Mouse (Mus musculus) midbrain, embryonic 10.5 days (tissue): ENCODE measurements around the gene Tesk2. TPM values are rescaled to one million over a fixed set of nuclear protein-coding genes. Genes with fewer than 3 reads are reported as not detected.

ENCODE experiments used
- DNase-seq: peaks from one replicate; pipeline ENCODE4 v3.0.0-alpha.2; 2017; ENCODE audit warnings: low spot score
- H3K27ac ChIP-seq: fragments of 300-500 bp; sonication (generic); replicated peaks from 2 replicates; pipeline ENCODE4 v1.5.1; 2016; ENCODE audit warnings: mild to moderate bottlenecking
- H3K27me3 ChIP-seq: fragments of 300-500 bp; sonication (generic); 2 replicates; pipeline ENCODE4 v1.6.1; 2016; ENCODE audit warnings: low read depth, mild to moderate bottlenecking; ENCODE audit not compliant: poor library complexity, severe bottlenecking
- H3K36me3 ChIP-seq: fragments of 300-500 bp; sonication (generic); 2 replicates; pipeline ENCODE4 v1.6.1; 2016; ENCODE audit warnings: mild to moderate bottlenecking, moderate library complexity
- H3K4me1 ChIP-seq: fragments of 300-500 bp; sonication (generic); 2 replicates; pipeline ENCODE4 v1.6.1; 2016
- H3K4me3 ChIP-seq: fragments of 300-500 bp; sonication (generic); 2 replicates; pipeline ENCODE4 v1.5.1; 2016; ENCODE audit warnings: mild to moderate bottlenecking, moderate library complexity
- H3K9me3 ChIP-seq: fragments of 300-500 bp; sonication (generic); replicated peaks from 2 replicates; pipeline ENCODE4 v1.6.1; 2016; ENCODE audit warnings: mild to moderate bottlenecking
- WGBS: fragments of 180-500 bp; shearing (Covaris S2); methylation state at CpG from one replicate; pipeline ENCODE4 v1.1.7; 2016; 5-methylcytosine and 5-hydroxymethylcytosine counted together
- polyA plus RNA-seq: library from polyadenylated mRNA; unstranded; fragments of >200 nt; fragmentation: Nextera tagmentation; extraction: Ambion mirVana; gene quantifications from 2 replicates; pipeline ENCODE4 v1.2.1, GENCODE M21; 2016

Tesk2 gene
- polyA plus RNA-seq, 1 experiment from 2014 or later, result 6.7 TPM

DNA sequence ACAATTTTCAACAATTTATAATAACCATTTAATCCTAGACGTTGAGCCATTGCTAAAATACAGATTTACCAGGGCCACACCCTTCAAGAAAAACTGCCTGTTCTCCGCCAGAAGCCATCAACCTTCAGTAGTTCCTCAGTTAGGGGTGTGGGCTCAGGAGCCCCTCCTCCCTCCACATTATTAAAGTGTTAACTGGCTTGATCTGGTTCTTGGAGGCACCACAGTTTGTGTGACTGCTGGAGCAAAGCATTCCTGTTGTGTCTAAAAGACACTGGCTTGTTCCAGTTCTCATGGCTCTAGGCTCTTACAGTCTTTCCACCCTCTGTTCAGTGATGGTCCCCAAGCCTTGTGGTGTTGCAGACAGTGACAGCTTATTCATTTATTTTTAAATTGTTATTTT lies 59.8 kb downstream of the Tesk2 start:
- 81% methylated on average over 2 of the region's 2 CpGs for WGBS
- Histone ChIP-seq H3K27me3 (peaks cover 19% of the 10 kb centered on the region), H3K4me1 (peaks cover 24% of the 10 kb centered on the region), H3K4me3 (no peak overlapping the region), H3K9me3 (no peaks in the 10 kb centered on the region), H3K36me3 (no peaks in the 10 kb centered on the region), H3K27ac (no peak overlapping the region)
- DNase-seq, result no peak

DNA sequence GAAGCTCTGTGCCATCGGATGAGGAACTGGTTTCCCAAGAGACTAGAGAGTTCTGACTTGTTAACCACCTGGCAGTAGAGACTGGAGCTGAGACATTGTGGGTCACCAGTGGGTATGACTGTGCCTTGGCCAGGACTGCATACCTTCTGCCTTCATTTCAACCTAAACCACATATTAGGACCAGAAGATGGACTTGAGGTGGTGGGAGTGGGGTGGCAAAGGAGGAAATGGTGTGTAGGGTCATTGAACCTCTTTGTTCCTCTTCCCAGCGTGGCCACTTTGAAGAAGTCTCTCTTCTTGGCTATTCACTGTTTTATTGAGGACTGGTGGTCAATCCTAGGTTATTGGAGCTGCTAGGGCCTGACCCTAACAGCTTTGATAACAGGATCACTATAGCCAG lies 60.6 kb downstream of the Tesk2 start:
- H3K9me3 ChIP-seq, result 0 out of 2 replicates have a peak, but pooled peaks cover 2% of the 10 kb centered on the region
- H3K4me1 ChIP-seq, result peaks cover 24% of the 10 kb centered on the region
- WGBS, result 44% methylated on average over 2 of the region's 2 CpGs
- H3K4me3 ChIP-seq, result no peak overlapping the region
- 0 out of 2 replicates have a peak overlapping the region, but pooled peaks have one; percentile 81 for H3K27ac ChIP-seq
- no peaks in the 10 kb centered on the region for H3K36me3 ChIP-seq
- DNase-seq, result no peak
- H3K27me3 ChIP-seq, result peaks cover 19% of the 10 kb centered on the region

- WGBS, result 4% methylated on average over 8 of the region's 8 CpGs
- 0 out of 2 replicates have a peak, but pooled peaks cover 5% of the 10 kb centered on the region for H3K9me3 ChIP-seq
- peaks cover 24% of the 10 kb centered on the region for H3K4me1 ChIP-seq
- H3K27me3 ChIP-seq, result peaks cover 19% of the 10 kb centered on the region
- peak overlapping the region; percentile 81 for H3K27ac ChIP-seq
- H3K4me3 ChIP-seq, result peak overlapping the region; percentile 35; the same call in 1 of the 2 replicates
- no peaks in the 10 kb centered on the region for H3K36me3 ChIP-seq
- DNase-seq, result peak; percentile 53
Observed at GRCm38 (mm10) chr4:116782171-116782570, 61.4 kb downstream of the Tesk2 start.

- H3K4me3 ChIP-seq, result no peak overlapping the region
- no peak for DNase-seq
- peaks cover 18% of the 10 kb centered on the region for H3K4me1 ChIP-seq
- H3K27ac ChIP-seq, result no peak overlapping the region
- no peaks in the 10 kb centered on the region for H3K36me3 ChIP-seq
- peaks cover 7% of the 10 kb centered on the region for H3K27me3 ChIP-seq
- 93% methylated on average over 1 of the region's 1 CpGs for WGBS
- 0 out of 2 replicates have a peak, but pooled peaks cover 5% of the 10 kb centered on the region for H3K9me3 ChIP-seq
Observed at GRCm38 (mm10) chr4:116786587-116786986, 65.8 kb downstream of the Tesk2 start.

DNA sequence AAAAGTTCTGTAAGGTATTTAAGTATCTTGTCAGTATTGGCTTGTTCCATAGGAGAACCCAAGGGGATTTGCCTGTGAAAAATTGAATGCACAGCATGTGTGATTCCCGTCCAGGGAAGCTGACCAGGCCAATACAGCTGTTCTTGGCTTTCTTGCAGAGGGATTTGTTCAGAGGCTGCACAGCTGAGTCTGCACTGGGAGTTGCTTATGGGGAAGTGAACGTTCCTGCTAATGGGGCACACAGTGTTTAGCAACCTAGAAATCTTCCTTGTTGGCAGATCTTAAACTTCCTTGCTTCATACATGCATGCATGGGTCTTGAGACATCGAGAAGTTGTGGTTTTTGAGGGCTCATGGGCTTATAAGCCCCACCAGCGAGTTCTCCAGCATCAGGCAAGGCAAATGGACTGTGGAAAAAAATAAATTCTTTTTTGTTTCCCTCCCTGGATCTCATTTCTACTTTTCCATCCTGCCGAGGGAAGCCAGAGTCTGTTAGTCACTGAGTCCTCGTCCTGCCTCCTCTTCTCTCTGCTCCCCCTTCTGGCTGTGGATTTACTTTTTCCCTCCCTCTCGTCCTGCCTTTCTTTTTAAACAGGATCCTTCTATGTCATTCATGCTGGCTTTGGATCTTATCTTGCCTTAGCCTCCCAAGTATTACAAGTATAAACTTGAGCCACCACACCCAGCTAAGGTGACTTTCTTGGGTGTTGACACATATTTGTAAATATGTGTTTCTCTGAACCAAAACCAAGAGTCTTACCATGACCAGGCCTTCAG lies 67.4 kb downstream of the Tesk2 start:
- no peak for DNase-seq
- 0 out of 2 replicates have a peak, but pooled peaks cover 3% of the 10 kb centered on the region for H3K4me1 ChIP-seq
- H3K27me3 ChIP-seq, result peaks cover 5% of the 10 kb centered on the region
- no peak overlapping the region for H3K27ac ChIP-seq
- no peaks in the 10 kb centered on the region for H3K36me3 ChIP-seq
- no peak overlapping the region for H3K4me3 ChIP-seq
- 45% methylated on average over 7 of the region's 7 CpGs for WGBS
- 0 out of 2 replicates have a peak, but pooled peaks cover 5% of the 10 kb centered on the region for H3K9me3 ChIP-seq

- 10% methylated on average over 3 of the region's 3 CpGs for WGBS
- Histone ChIP-seq H3K27ac (no peak overlapping the region), H3K27me3 (no peaks in the 10 kb centered on the region), H3K4me1 (0 out of 2 replicates have a peak, but pooled peaks cover 3% of the 10 kb centered on the region), H3K9me3 (0 out of 2 replicates have a peak, but pooled peaks cover 5% of the 10 kb centered on the region), H3K4me3 (no peak overlapping the region), H3K36me3 (no peaks in the 10 kb centered on the region)
- DNase-seq, result peak; percentile 73
Observed at GRCm38 (mm10) chr4:116788956-116789355, 68.2 kb downstream of the Tesk2 start.

DNA sequence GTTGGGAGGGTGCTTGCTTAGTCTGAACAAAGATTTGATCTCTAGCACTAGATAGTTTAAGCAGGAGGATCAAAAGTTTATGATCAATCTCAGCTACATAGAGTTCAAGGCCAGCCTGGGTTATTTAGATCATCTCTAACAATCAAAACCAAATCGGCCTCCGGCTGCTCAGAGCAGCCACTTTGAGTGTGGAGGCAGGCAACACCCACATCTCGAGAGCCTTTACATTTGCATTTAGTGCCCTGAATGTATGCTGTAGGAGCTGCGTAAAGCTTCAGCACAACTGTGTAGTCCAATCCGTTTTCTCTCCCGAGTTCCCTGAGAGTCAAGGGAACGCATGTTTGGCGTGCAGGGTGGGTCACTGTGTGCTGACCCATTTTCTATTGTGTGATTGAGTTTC lies 71.7 kb downstream of the Tesk2 start:
- H3K27me3 ChIP-seq, result no peaks in the 10 kb centered on the region
- H3K36me3 ChIP-seq, result no peaks in the 10 kb centered on the region
- H3K27ac ChIP-seq, result no peak overlapping the region
- WGBS, result 91% methylated on average over 8 of the region's 8 CpGs
- no peak for DNase-seq
- H3K9me3 ChIP-seq, result no peaks in the 10 kb centered on the region
- no peak overlapping the region for H3K4me3 ChIP-seq
- 0 out of 2 replicates have a peak, but pooled peaks cover 3% of the 10 kb centered on the region for H3K4me1 ChIP-seq

DNA sequence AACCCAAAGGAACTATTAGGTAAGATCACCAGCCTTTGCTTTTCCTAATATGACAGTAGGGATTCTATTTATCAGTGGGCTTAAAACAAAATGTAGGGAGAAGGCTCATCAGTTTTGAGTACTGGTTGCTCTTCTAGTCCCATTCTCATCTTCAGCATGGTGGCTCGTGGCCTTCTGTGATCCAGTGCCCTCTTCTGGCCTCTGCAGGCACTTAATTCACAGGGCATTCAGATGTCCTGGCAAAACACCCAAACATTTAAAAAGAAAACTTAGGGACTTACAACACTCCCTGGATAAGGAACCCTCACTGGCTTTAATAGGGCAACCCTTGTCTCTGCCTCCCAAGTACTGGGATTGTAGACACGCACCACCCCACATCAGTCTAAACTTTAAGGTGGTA lies 73.5 kb downstream of the Tesk2 start:
- Histone ChIP-seq H3K27me3 (no peaks in the 10 kb centered on the region), H3K9me3 (no peaks in the 10 kb centered on the region), H3K36me3 (no peaks in the 10 kb centered on the region), H3K4me3 (no peak overlapping the region), H3K27ac (no peak overlapping the region), H3K4me1 (no peaks in the 10 kb centered on the region)
- WGBS, result 86% methylated on average over 2 of the region's 2 CpGs
- DNase-seq, result no peak

DNA sequence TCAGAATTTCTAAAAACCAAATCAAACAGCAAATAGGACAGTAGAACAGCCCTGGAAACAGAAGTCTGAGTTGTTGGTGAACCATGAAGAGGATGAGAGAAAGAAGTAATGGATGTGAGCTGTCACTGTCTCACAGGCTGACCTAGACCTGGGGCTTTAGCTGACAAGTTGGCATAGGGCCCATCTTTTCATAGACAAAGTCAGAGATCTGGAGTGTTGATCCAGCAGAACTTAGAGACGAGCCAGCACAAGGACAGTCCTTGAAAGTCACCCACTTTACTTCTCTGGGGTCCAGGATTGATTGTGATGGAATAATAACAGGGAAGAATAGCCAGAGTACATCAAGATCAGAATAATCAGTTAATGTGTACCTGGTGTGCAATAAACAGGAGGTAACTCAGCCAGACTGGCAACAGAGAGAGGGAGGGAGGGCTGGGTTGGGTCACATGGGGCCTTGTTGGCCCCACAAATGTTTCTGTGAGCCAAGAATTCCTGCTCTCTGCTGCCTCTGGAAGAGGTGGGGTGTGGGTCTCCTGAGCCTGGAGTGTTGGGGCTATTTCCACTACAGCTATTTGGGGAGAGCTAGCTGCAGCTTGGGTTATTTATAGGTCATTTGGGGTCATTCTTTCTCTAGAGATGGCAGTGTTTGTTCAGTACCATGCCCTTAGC lies 75.8 kb downstream of the Tesk2 start:
- no peaks in the 10 kb centered on the region for H3K27me3 ChIP-seq
- H3K9me3 ChIP-seq, result no peaks in the 10 kb centered on the region
- H3K4me1 ChIP-seq, result no peaks in the 10 kb centered on the region
- DNase-seq, result no peak
- no peak overlapping the region for H3K27ac ChIP-seq
- WGBS, result 86% methylated on average over 1 of the region's 1 CpGs
- H3K4me3 ChIP-seq, result no peak overlapping the region
- H3K36me3 ChIP-seq, result peaks cover 2% of the 10 kb centered on the region

DNA sequence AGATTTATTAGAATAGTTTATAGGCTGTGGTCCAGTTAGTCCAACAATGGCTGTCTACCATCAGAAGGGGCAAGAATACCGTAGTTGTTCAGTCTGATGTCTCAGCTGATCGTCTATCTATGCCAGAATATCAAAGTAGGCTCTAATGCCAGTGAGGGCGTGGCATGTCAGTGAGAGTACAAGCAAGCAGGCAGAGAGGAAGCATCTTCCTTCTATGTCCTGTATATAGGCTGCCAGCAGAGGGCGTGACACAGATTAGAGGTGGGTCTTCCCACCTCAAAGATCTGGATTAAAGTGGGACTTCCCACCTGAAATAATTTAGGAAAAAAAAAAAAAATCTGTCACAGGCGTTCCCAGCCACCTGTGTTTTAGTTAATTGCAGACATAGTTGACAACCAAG lies 79.2 kb downstream of the Tesk2 start:
- 51% methylated on average over 5 of the region's 5 CpGs for WGBS
- DNase-seq, result peak; percentile 30
- Histone ChIP-seq H3K36me3 (peaks cover 36% of the 10 kb centered on the region), H3K27ac (no peak overlapping the region), H3K9me3 (no peaks in the 10 kb centered on the region), H3K27me3 (no peaks in the 10 kb centered on the region), H3K4me1 (no peaks in the 10 kb centered on the region), H3K4me3 (no peak overlapping the region)

DNA sequence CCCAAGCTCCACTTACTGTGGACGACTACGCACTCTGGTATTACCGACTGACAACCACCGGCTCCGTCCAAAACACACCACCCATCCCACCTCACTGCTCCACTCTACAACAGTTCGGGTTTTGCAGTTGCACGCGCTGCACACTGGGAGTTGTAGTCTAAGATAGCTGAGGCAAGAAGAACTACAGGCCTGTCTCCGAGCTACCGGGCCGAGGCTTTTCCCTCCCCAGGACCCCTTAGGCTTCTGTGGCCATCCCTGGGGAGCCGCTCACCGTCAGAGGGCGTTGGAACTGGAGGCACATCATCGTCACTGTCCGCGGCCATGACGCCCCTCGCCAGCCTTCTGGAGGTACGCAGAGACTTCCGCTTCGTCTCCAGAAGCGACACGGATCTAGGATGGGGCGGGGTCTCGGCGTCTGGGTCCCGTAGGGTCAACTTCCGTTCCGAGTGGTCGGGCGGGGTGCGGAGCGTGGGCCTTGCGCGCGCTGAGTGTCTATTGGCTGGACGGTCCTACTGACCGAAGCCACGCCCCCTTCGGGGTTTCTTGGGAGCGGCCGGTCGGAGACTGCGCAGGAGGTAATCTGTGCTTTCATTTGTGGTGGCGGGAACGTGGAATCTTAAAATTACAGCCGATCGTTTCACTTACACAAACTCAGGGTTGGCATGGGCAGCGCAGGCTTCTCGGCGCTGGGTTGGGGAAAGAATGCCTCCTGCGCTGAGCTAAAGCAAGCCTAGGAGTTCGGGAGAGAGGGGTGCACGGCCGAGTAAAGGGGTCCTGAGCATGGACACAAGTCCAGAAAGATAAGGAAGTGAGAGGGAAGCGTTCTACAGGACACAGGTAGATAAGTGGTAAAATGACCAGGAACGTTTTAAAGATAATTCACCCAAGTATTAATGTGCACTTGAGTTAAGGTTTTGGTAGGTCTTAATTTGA lies 86.7 kb downstream of the Tesk2 start, which contains the start of the genes Toe1 and Mutyh:
Gene Toe1 (minus strand): TSS at position 444 of the 933 bp plus-strand sequence.
Gene Mutyh (plus strand): TSS at position 527 of the 933 bp plus-strand sequence.
- H3K27ac ChIP-seq, result peak within 1 kb of the TSS; percentile 91
- H3K4me3 ChIP-seq, result peak within 1 kb of the TSS; percentile 67
- DNase-seq, result peak; percentile 99
- no peaks in the 10 kb centered on the region for H3K27me3 ChIP-seq
- no peaks in the 10 kb centered on the region for H3K9me3 ChIP-seq
- peaks cover 15% of the 10 kb centered on the region for H3K4me1 ChIP-seq
- under 1% methylated on average over 58 of the region's 58 CpGs for WGBS
- peaks cover 42% of the 10 kb centered on the region for H3K36me3 ChIP-seq

GRCm38 (mm10) chr4:116811012-116811411 lies 90.3 kb downstream of the Tesk2 start:
- H3K27ac ChIP-seq, result no peak overlapping the region
- H3K4me3 ChIP-seq, result no peak overlapping the region
- H3K9me3 ChIP-seq, result no peaks in the 10 kb centered on the region
- H3K4me1 ChIP-seq, result peaks cover 12% of the 10 kb centered on the region
- H3K27me3 ChIP-seq, result no peaks in the 10 kb centered on the region
- WGBS, result 86% methylated on average over 3 of the region's 3 CpGs
- DNase-seq, result no peak
- peaks cover 28% of the 10 kb centered on the region for H3K36me3 ChIP-seq
